In the genomic region with DNA sequence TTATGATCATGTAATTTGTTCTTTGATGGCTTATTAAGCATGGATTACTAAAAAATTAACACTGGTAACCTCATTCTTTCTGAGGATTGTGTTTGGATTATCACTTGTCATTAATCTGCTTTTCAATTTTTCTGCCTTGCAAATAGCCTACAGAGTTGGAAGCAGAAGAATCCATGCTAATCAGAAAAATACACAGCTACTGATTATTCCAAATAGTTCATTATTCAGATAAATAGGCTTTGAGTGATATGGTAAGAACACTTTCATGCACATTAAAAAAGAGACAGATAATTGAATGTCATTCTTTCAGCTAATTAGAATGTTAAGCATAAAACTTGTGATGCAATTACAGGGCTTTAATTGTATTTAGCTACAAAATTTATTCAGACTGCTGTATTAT, we compare ENCODE assay signal across 19 mouse cellular contexts.
DNase-seq lines count a peak whose midpoint lies in the region; ATAC-seq lines count a peak whose summit lies in the region.
"Had no signal": no experiment of that assay in that cellular context is flagged by ENCODE, and none has a peak within 500 bp of the region (broad histone marks: within the 10 kb centered on the region; RNA-seq: fewer than 3 reads in every experiment).

No protein-coding gene starts in this region.

- DNase-seq in forebrain, embryonic 14.5 days (ENCODE audit: low spot score), result peak; percentile 33
- no peak for DNase-seq in forebrain, embryonic 11.5 days (ENCODE audit: low spot score)
- DNase-seq in retina, postnatal 1 day, result peak; percentile 5
- DNase-seq in retina, embryonic 14.5 days (ENCODE audit: low spot score), result no peak
- no peak for DNase-seq in adrenal gland, adult 8-10 months
- DNase-seq: adrenal gland, adult 2 months; adrenal gland, postnatal 14 days; adrenal gland, postnatal 36 days; cerebellum, adult 11 months; cerebellum, adult 18-20 months; cerebellum, adult 8-10 months; cerebellum, adult 9-11 months; cerebellum, postnatal 14 days; cerebellum, postnatal 36 days; embryo, embryonic 11 days had no signal

- H3K9me3 ChIP-seq in forebrain, embryonic 14.5 days (replicated peaks; ENCODE audit: control insufficient read depth, low read length), result no peaks in the 10 kb centered on the region
- no peaks in the 10 kb centered on the region for H3K9me3 ChIP-seq in forebrain, embryonic 11.5 days (ENCODE audit: control insufficient read depth, low read length)
- H3K9me3 ChIP-seq: embryonic facial prominence, embryonic 13.5 days; embryonic facial prominence, embryonic 15.5 days; forebrain, embryonic 15.5 days had no signal

- no peak overlapping the region for H3K27ac ChIP-seq in forebrain, embryonic 14.5 days (ENCODE audit: low read depth, low read length)
- H3K27ac ChIP-seq in forebrain, embryonic 11.5 days (ENCODE audit: low read depth, low read length), result no peak overlapping the region
- H3K27ac ChIP-seq: embryonic facial prominence, embryonic 13.5 days; embryonic facial prominence, embryonic 15.5 days; forebrain, embryonic 15.5 days had no signal

- H3K27me3 ChIP-seq in forebrain, embryonic 14.5 days (replicated peaks; ENCODE audit: control insufficient read depth, insufficient read depth, low read length), result no peaks in the 10 kb centered on the region
- H3K27me3 ChIP-seq in forebrain, embryonic 11.5 days (ENCODE audit: control insufficient read depth, insufficient read depth, low read length), result no peaks in the 10 kb centered on the region
- H3K27me3 ChIP-seq: embryonic facial prominence, embryonic 13.5 days; embryonic facial prominence, embryonic 15.5 days; forebrain, embryonic 15.5 days had no signal

- no peak overlapping the region for H3K9ac ChIP-seq in forebrain, embryonic 14.5 days (ENCODE audit: low read length)
- H3K9ac ChIP-seq in forebrain, embryonic 11.5 days (ENCODE audit: low read length), result no peak overlapping the region
- H3K9ac ChIP-seq: embryonic facial prominence, embryonic 13.5 days; embryonic facial prominence, embryonic 15.5 days; forebrain, embryonic 15.5 days had no signal

- ATAC-seq in forebrain, embryonic 14.5 days, result peak; percentile 72
- ATAC-seq in forebrain, embryonic 11.5 days (replicated peaks; ENCODE audit: low FRiP score), result no peak
- ATAC-seq: forebrain, embryonic 15.5 days had no signal

- no peak overlapping the region for H3K4me2 ChIP-seq in forebrain, embryonic 14.5 days (ENCODE audit: low read length)
- no peak overlapping the region for H3K4me2 ChIP-seq in forebrain, embryonic 11.5 days (ENCODE audit: low read depth, low read length, severe bottlenecking)
- H3K4me2 ChIP-seq: embryonic facial prominence, embryonic 13.5 days; embryonic facial prominence, embryonic 15.5 days; forebrain, embryonic 15.5 days had no signal

- H3K36me3 ChIP-seq in forebrain, embryonic 14.5 days (ENCODE audit: control insufficient read depth, insufficient read depth, low read length), result no peaks in the 10 kb centered on the region
- H3K36me3 ChIP-seq in forebrain, embryonic 11.5 days (ENCODE audit: control insufficient read depth, insufficient read depth, low read length), result no peaks in the 10 kb centered on the region
- H3K36me3 ChIP-seq: embryonic facial prominence, embryonic 13.5 days; embryonic facial prominence, embryonic 15.5 days; forebrain, embryonic 15.5 days had no signal

- no peak overlapping the region for H3K4me3 ChIP-seq in forebrain, embryonic 14.5 days (ENCODE audit: low read depth, low read length)
- no peak overlapping the region for H3K4me3 ChIP-seq in forebrain, embryonic 11.5 days (ENCODE audit: low read depth, low read length)
- H3K4me3 ChIP-seq: embryonic facial prominence, embryonic 13.5 days; embryonic facial prominence, embryonic 15.5 days; erythroblast, embryonic 14.5 days; forebrain, embryonic 15.5 days had no signal

- H3K4me1 ChIP-seq in forebrain, embryonic 14.5 days (ENCODE audit: control insufficient read depth, insufficient read depth, low read length), result no peaks in the 10 kb centered on the region
- no peaks in the 10 kb centered on the region for H3K4me1 ChIP-seq in forebrain, embryonic 11.5 days (replicated peaks; ENCODE audit: control insufficient read depth, insufficient read depth, low read length)
- H3K4me1 ChIP-seq: embryonic facial prominence, embryonic 13.5 days; embryonic facial prominence, embryonic 15.5 days; forebrain, embryonic 15.5 days had no signal

Comparison
In these comparisons a context has a peak if more than half of its experiments do, and no peak if none do; other contexts are left out.
1. DNase-seq: peak in forebrain, embryonic 14.5 days (single experiment) and retina, postnatal 1 day (single experiment); none in forebrain, embryonic 11.5 days (single experiment), retina, embryonic 14.5 days (single experiment) and adrenal gland, adult 8-10 months (single experiment).